Mouse (Mus musculus) heart, embryonic 11.5 days (tissue): ENCODE results near the gene Cacybp. TPM values are rescaled to one million over a fixed set of nuclear protein-coding genes. Genes with fewer than 3 reads are reported as not detected.

Experiments
- ATAC-seq: fragments of 200-750 bp; cut with Nextera tagmentation; replicated peaks from 2 replicates; pipeline ENCODE4 v1.8.0; 2017; ENCODE audit warnings: moderate library complexity; ENCODE audit not compliant: insufficient number of reproducible peaks, low FRiP score, low TSS enrichment
- H3K27ac ChIP-seq: fragments of 300-500 bp; sonication (generic); 2 replicates; pipeline ENCODE4 v1.5.1; 2014; ENCODE audit warnings: mild to moderate bottlenecking, low read depth, low read length
- H3K27me3 ChIP-seq: fragments of 300-500 bp; sonication (generic); 2 replicates; pipeline ENCODE4 v1.6.1; 2014; ENCODE audit warnings: mild to moderate bottlenecking, low read length, mixed read lengths; ENCODE audit not compliant: control insufficient read depth, insufficient read depth
- H3K36me3 ChIP-seq: fragments of 300-500 bp; sonication (generic); 2 replicates; pipeline ENCODE4 v1.6.1; 2014; ENCODE audit warnings: mild to moderate bottlenecking, low read length, moderate library complexity, mixed read lengths; ENCODE audit not compliant: control insufficient read depth, insufficient read depth
- H3K4me1 ChIP-seq: fragments of 300-500 bp; sonication (generic); 2 replicates; pipeline ENCODE4 v1.6.1; 2014; ENCODE audit warnings: low read length; ENCODE audit not compliant: control insufficient read depth, insufficient read depth
- H3K4me2 ChIP-seq: fragments of 300-500 bp; sonication (generic); 2 replicates; pipeline ENCODE4 v1.6.1; 2014; ENCODE audit warnings: mild to moderate bottlenecking, moderate library complexity
- H3K4me3 ChIP-seq: fragments of 300-500 bp; sonication (generic); 2 replicates; pipeline ENCODE4 v1.5.1; 2014; ENCODE audit warnings: low read depth, low read length
- H3K9ac ChIP-seq: fragments of 300-500 bp; sonication (generic); 2 replicates; pipeline ENCODE4 v1.6.1; 2014; ENCODE audit warnings: mild to moderate bottlenecking, low read depth, low read length, moderate library complexity
- H3K9me3 ChIP-seq: fragments of 300-500 bp; sonication (generic); replicated peaks from 2 replicates; pipeline ENCODE4 v1.6.1; 2016; ENCODE audit warnings: low read length; ENCODE audit not compliant: control insufficient read depth
- WGBS: fragments of 180-500 bp; shearing (Covaris S2); extraction: QIAGEN DNeasy Blood & Tissue Kit; methylation state at CpG from one replicate; pipeline ENCODE4 v1.1.7; 2014; ENCODE audit not compliant: insufficient replicate concordance; 5-methylcytosine and 5-hydroxymethylcytosine counted together
- polyA plus RNA-seq: library from polyadenylated mRNA; unstranded; fragments of >200 nt; fragmentation: Nextera tagmentation; extraction: Ambion mirVana; gene quantifications from 2 replicates; pipeline ENCODE4 v1.2.1, GENCODE M21; 2014

The Cacybp gene
- polyA plus RNA-seq, 1 experiment from 2014 or later = 205 TPM

- Histone ChIP-seq H3K9me3 (no peaks in the 10 kb centered on the region), H3K4me1 (no peaks in the 10 kb centered on the region), H3K9ac (no peak overlapping the region), H3K27me3 (no peaks in the 10 kb centered on the region), H3K27ac (no peak overlapping the region), H3K4me2 (no peak overlapping the region), H3K36me3 (no peaks in the 10 kb centered on the region), H3K4me3 (no peak overlapping the region)
- WGBS = 90% methylated on average over 2 of the region's 2 CpGs
- no peak for ATAC-seq
Measured at GRCm38 (mm10) chr1:160158190-160158589, 54.5 kb downstream of the Cacybp start.

GRCm38 (mm10) chr1:160153480-160153879 lies 59.2 kb downstream of the Cacybp start, which contains the start of gene Tnn:
Tnn (minus strand) TSS chr1:160153580.
- Histone ChIP-seq H3K9ac (no peak within 1 kb of the TSS), H3K4me1 (no peaks in the 10 kb centered on the region), H3K4me2 (no peak within 1 kb of the TSS), H3K27me3 (no peaks in the 10 kb centered on the region), H3K9me3 (no peaks in the 10 kb centered on the region), H3K27ac (no peak within 1 kb of the TSS), H3K4me3 (no peak within 1 kb of the TSS), H3K36me3 (no peaks in the 10 kb centered on the region)
- WGBS = 63% methylated on average over 8 of the region's 8 CpGs
- ATAC-seq = no peak

Other genes starting within 250 kb of the Cacybp start
- gene 4930523C07Rik, start 168.5 kb downstream of the Cacybp start, polyA plus RNA-seq = 13.3 and 15.0 TPM in 2 replicates
- not detected in 2 replicates for gene Tnn, start 59.3 kb downstream of the Cacybp start, polyA plus RNA-seq
- 178 and 193 TPM in 2 replicates for gene Mrps14, start 17.7 kb downstream of the Cacybp start, polyA plus RNA-seq